Mouse (Mus musculus): Measurements from ENCODE around the gene Sirt6. TPM values are rescaled to one million over a fixed set of nuclear protein-coding genes. Genes with fewer than 3 reads are reported as not detected.

Gene Sirt6
- polyA plus RNA-seq, 1 experiment from 2014 or later, result 58.5 TPM

- Histone ChIP-seq H3K4me1 (peaks cover 85% of the 10 kb centered on the region), H3K27ac (peak overlapping the region; percentile 89), H3K36me3 (no peaks in the 10 kb centered on the region), H3K9me3 (replicated peaks) (no peaks in the 10 kb centered on the region), H3K4me3 (peak overlapping the region; percentile 38), H3K27me3 (ENCODE audit: low read depth, poor library complexity, severe bottlenecking) (peaks cover 39% of the 10 kb centered on the region)
- peak; percentile 70 for DNase-seq (ENCODE audit: low spot score)
- WGBS, result 6% methylated on average over 12 of the region's 12 CpGs
These were observed 30.3 kb downstream of the Sirt6 start for GRCm38 (mm10) chr10:81597137-81597950.

DNA sequence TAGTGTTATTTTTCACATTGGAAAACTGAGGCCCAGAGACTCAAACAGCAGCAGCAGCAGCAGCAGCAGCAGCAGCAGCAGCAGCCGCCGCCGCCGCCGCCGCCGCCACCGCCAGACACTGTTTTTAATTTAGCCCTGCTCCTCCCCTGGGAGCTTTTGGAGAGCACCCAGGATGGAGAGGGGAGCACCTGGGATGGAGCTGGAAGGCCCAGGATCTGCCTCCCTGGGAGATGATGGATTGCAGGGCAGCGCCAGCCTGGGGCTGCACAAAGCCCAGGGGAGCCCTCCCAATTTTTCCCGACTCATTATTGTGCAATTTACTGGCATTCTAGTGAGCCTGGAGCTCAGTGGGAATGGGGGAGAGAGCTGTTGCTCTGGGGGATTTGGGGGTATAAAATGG lies 31.0 kb downstream of the Sirt6 start:
- peak overlapping the region; percentile 38 for H3K4me3 ChIP-seq
- H3K9me3 ChIP-seq (replicated peaks), result no peaks in the 10 kb centered on the region
- no peaks in the 10 kb centered on the region for H3K36me3 ChIP-seq
- DNase-seq (ENCODE audit: low spot score), result peak; percentile 66
- H3K4me1 ChIP-seq, result peaks cover 78% of the 10 kb centered on the region
- WGBS, result 1% methylated on average over 10 of the region's 10 CpGs
- peak overlapping the region; percentile 89 for H3K27ac ChIP-seq
- H3K27me3 ChIP-seq (ENCODE audit: low read depth, poor library complexity, severe bottlenecking), result peaks cover 46% of the 10 kb centered on the region

GRCm38 (mm10) chr10:81595599-81595998 lies 32.0 kb downstream of the Sirt6 start:
- H3K27ac ChIP-seq, result peak overlapping the region; percentile 89
- H3K4me3 ChIP-seq, result 0 out of 2 replicates have a peak overlapping the region, but pooled peaks have one; percentile 38
- 39% methylated on average over 5 of the region's 5 CpGs for WGBS
- DNase-seq (ENCODE audit: low spot score), result no peak
- peaks cover 67% of the 10 kb centered on the region for H3K4me1 ChIP-seq
- H3K27me3 ChIP-seq (ENCODE audit: low read depth, poor library complexity, severe bottlenecking), result peaks cover 54% of the 10 kb centered on the region
- 0 out of 2 replicates have a peak, but pooled peaks cover under 1% of the 10 kb centered on the region for H3K36me3 ChIP-seq
- no peaks in the 10 kb centered on the region for H3K9me3 ChIP-seq (replicated peaks)

DNA sequence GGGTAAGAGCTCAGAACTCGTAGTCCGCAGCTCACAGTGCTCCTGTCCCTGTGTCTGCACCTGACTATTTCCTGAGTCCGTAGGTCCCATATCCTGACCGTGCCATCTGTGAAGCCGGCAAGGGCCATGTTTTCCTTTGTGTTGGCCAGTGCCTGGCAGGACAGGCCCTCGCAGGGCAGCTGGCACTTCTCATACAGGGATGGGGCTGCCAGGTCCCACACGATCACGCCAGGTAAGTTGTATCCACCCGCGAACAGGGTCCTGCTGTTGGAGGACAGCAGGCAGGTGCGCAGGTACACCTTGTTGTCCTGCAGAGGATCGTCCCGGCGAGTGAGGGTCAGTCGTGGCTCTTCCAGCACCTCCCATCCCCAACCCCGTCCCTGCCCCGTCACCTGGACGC lies 33.7 kb downstream of the Sirt6 start:
- Histone ChIP-seq H3K27ac (no peak overlapping the region), H3K9me3 (replicated peaks) (no peaks in the 10 kb centered on the region), H3K4me1 (peaks cover 51% of the 10 kb centered on the region), H3K4me3 (no peak overlapping the region), H3K27me3 (ENCODE audit: low read depth, poor library complexity, severe bottlenecking) (peaks cover 68% of the 10 kb centered on the region), H3K36me3 (peaks cover 14% of the 10 kb centered on the region; the same call in 1 of the 2 replicates)
- no peak for DNase-seq (ENCODE audit: low spot score)
- 72% methylated on average over 18 of the region's 18 CpGs for WGBS

- H3K9me3 ChIP-seq (replicated peaks), result no peaks in the 10 kb centered on the region
- H3K4me3 ChIP-seq, result no peak overlapping the region
- peaks cover 44% of the 10 kb centered on the region for H3K4me1 ChIP-seq
- peaks cover 75% of the 10 kb centered on the region for H3K27me3 ChIP-seq (ENCODE audit: low read depth, poor library complexity, severe bottlenecking)
- peaks cover 21% of the 10 kb centered on the region for H3K36me3 ChIP-seq
- 71% methylated on average over 4 of the region's 4 CpGs for WGBS
- DNase-seq (ENCODE audit: low spot score), result no peak
- H3K27ac ChIP-seq, result no peak overlapping the region
These were observed 34.4 kb downstream of the Sirt6 start for GRCm38 (mm10) chr10:81593223-81593622.

GRCm38 (mm10) chr10:81592631-81593030 lies 35.0 kb downstream of the Sirt6 start:
- Histone ChIP-seq H3K27me3 (ENCODE audit: low read depth, poor library complexity, severe bottlenecking) (peaks cover 80% of the 10 kb centered on the region), H3K27ac (no peak overlapping the region), H3K9me3 (replicated peaks) (no peaks in the 10 kb centered on the region), H3K4me1 (peaks cover 40% of the 10 kb centered on the region), H3K4me3 (no peak overlapping the region), H3K36me3 (peaks cover 27% of the 10 kb centered on the region)
- WGBS, result 85% methylated on average over 7 of the region's 7 CpGs
- no peak for DNase-seq (ENCODE audit: low spot score)

GRCm38 (mm10) chr10:81591846-81592245 lies 35.8 kb downstream of the Sirt6 start:
- peaks cover 35% of the 10 kb centered on the region for H3K36me3 ChIP-seq
- no peak for DNase-seq (ENCODE audit: low spot score)
- H3K27ac ChIP-seq, result no peak overlapping the region
- no peak overlapping the region for H3K4me3 ChIP-seq
- H3K4me1 ChIP-seq, result peaks cover 40% of the 10 kb centered on the region
- no peaks in the 10 kb centered on the region for H3K9me3 ChIP-seq (replicated peaks)
- 72% methylated on average over 9 of the region's 9 CpGs for WGBS
- H3K27me3 ChIP-seq (ENCODE audit: low read depth, poor library complexity, severe bottlenecking), result peaks cover 88% of the 10 kb centered on the region

GRCm38 (mm10) chr10:81588739-81589138 lies 38.9 kb downstream of the Sirt6 start:
- H3K27me3 ChIP-seq (ENCODE audit: low read depth, poor library complexity, severe bottlenecking), result peaks cover 78% of the 10 kb centered on the region

GRCm38 (mm10) chr10:81583347-81583746 lies 44.2 kb downstream of the Sirt6 start:
- WGBS, result 70% methylated on average over 6 of the region's 6 CpGs
- no peak overlapping the region for H3K4me3 ChIP-seq
- peaks cover 48% of the 10 kb centered on the region for H3K36me3 ChIP-seq
- H3K4me1 ChIP-seq, result peaks cover 55% of the 10 kb centered on the region
- DNase-seq (ENCODE audit: low spot score), result no peak
- no peak overlapping the region for H3K27ac ChIP-seq
- no peaks in the 10 kb centered on the region for H3K9me3 ChIP-seq (replicated peaks)
- H3K27me3 ChIP-seq (ENCODE audit: low read depth, poor library complexity, severe bottlenecking), result peaks cover 76% of the 10 kb centered on the region

More at GRCm38 (mm10) chr10:81588739-81589138, 38.9 kb downstream of the Sirt6 start:
- no peak overlapping the region for H3K4me3 ChIP-seq
- peaks cover 22% of the 10 kb centered on the region for H3K4me1 ChIP-seq
- peaks cover 53% of the 10 kb centered on the region for H3K36me3 ChIP-seq
- H3K9me3 ChIP-seq (replicated peaks), result no peaks in the 10 kb centered on the region
- WGBS, result 63% methylated on average over 7 of the region's 7 CpGs
- DNase-seq (ENCODE audit: low spot score), result no peak
- H3K27ac ChIP-seq, result no peak overlapping the region

GRCm38 (mm10) chr10:81580441-81581070 lies 47.0 kb downstream of the Sirt6 start:
- 49% methylated on average over 25 of the region's 25 CpGs for WGBS
- peak overlapping the region; percentile 28; the same call in 1 of the 2 replicates for H3K27ac ChIP-seq
- DNase-seq (ENCODE audit: low spot score), result no peak
- peaks cover 34% of the 10 kb centered on the region for H3K36me3 ChIP-seq
- peaks cover 60% of the 10 kb centered on the region for H3K4me1 ChIP-seq
- no peaks in the 10 kb centered on the region for H3K9me3 ChIP-seq (replicated peaks)
- H3K27me3 ChIP-seq (ENCODE audit: low read depth, poor library complexity, severe bottlenecking), result peaks cover 79% of the 10 kb centered on the region
- H3K4me3 ChIP-seq, result no peak overlapping the region

DNA sequence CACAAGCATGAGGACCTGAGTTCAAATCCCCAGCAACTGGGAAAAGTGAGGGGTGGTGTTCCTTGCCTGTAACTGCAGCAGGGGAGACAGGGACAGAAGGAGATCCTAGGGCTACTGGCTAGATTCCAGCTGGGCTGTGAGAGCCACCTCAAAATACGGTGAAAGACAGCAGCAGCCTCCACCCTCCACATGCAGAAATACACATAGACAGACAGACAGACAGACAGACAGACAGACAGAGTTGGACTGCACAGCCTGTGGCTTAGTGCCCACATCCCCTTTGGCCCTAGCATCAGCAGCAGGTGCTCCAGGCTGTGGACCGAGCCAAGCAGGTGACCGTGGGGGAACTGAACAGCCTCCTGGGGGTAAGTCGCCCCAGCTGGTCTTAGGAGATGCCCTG lies 47.6 kb downstream of the Sirt6 start:
- H3K27ac ChIP-seq, result no peak overlapping the region
- no peak overlapping the region for H3K4me3 ChIP-seq
- 86% methylated on average over 4 of the region's 4 CpGs for WGBS
- peaks cover 30% of the 10 kb centered on the region for H3K36me3 ChIP-seq
- no peak for DNase-seq (ENCODE audit: low spot score)
- H3K27me3 ChIP-seq (ENCODE audit: low read depth, poor library complexity, severe bottlenecking), result peaks cover 84% of the 10 kb centered on the region
- peaks cover 63% of the 10 kb centered on the region for H3K4me1 ChIP-seq
- H3K9me3 ChIP-seq (replicated peaks), result no peaks in the 10 kb centered on the region

DNA sequence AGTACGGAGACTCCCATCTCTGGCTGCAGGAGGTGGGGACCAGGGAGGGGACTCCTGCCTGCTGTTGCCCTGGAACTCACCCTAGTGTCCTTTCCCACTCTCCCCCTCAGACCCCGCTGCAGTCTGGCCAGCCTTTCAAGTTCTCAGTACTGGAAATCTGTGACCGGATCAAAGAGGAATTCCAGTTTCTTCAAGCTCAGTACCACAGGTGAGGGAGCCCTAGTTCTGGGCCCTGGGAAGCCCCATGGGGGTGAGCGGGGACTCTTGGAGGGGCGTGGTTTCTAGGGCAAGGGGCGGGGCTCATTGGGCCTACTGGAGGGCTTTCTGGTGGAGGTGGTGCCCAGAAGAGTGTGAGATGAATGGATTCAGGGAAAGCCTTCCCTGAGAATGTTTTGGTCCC lies 51.9 kb downstream of the Sirt6 start:
- Histone ChIP-seq H3K36me3 (peaks cover 16% of the 10 kb centered on the region; the same call in 1 of the 2 replicates), H3K27ac (peak overlapping the region; percentile 88), H3K27me3 (ENCODE audit: low read depth, poor library complexity, severe bottlenecking) (peaks cover 86% of the 10 kb centered on the region), H3K4me1 (peaks cover 64% of the 10 kb centered on the region), H3K9me3 (replicated peaks) (no peaks in the 10 kb centered on the region), H3K4me3 (peak overlapping the region; percentile 61)
- WGBS, result 0% methylated on average over 6 of the region's 6 CpGs
- no peak for DNase-seq (ENCODE audit: low spot score)

DNA sequence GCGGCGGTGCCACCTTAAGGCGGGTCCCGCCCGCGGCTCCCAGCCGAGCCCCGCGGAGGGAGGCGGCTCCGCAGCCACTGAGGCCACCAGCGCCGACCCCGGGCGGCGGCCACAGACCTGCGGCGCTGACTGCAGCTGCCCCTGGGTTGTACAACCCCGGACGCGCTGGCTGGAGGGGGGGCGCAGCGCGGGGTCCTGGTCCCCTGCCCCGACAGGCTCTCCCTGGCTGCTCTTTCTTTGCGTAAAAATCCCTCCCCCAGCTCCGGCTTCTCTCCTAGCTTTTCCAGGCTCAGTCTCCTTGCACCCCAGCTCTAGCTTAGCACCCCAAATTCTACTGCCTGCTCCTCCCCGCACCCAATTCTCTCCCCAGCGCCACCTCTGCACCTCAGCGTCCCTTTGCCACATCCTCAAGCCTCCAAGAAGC lies 52.4 kb downstream of the Sirt6 start:
- peak overlapping the region; percentile 88 for H3K27ac ChIP-seq
- H3K27me3 ChIP-seq (ENCODE audit: low read depth, poor library complexity, severe bottlenecking), result peaks cover 81% of the 10 kb centered on the region

More for the DNA sequence above, 52.4 kb downstream of the Sirt6 start:
- H3K9me3 ChIP-seq (replicated peaks), result no peaks in the 10 kb centered on the region
- peak overlapping the region; percentile 61 for H3K4me3 ChIP-seq
- peaks cover 64% of the 10 kb centered on the region for H3K4me1 ChIP-seq
- WGBS, result under 1% methylated on average over 30 of the region's 30 CpGs
- peaks cover 14% of the 10 kb centered on the region; the same call in 1 of the 2 replicates for H3K36me3 ChIP-seq
- peak; percentile 68 for DNase-seq (ENCODE audit: low spot score)
